Mouse (Mus musculus): Measurements from ENCODE around the gene Obox8. TPM values are rescaled to one million over a fixed set of nuclear protein-coding genes. Genes with fewer than 3 reads are reported as not detected.

Obox8 gene
- polyA plus RNA-seq (2017; shearing (Covaris generic)) = not detected

GRCm38 (mm10) chr7:14333457-14333856 is at the start of gene Obox8:
Gene Obox8 (minus strand): TSS chr7:14333557.

Other genes with a start within 250 kb of the Obox8 start
- not detected for gene Sult2a3, start 210.5 kb downstream of the Obox8 start, polyA plus RNA-seq (2017; shearing (Covaris generic))
- not detected for gene Sult2a6, start 78.7 kb downstream of the Obox8 start, polyA plus RNA-seq (2017; shearing (Covaris generic))
- not detected for gene Sult2a8, start 113.2 kb upstream of the Obox8 start, polyA plus RNA-seq (2017; shearing (Covaris generic))
- gene Sult2a7, start 160.7 kb upstream of the Obox8 start, polyA plus RNA-seq (2017; shearing (Covaris generic)) = not detected
- gene Vmn1r90, start 229.9 kb upstream of the Obox8 start, polyA plus RNA-seq (2017; shearing (Covaris generic)) = not detected

Data from naive thymus-derived CD4-positive, alpha-beta T cell, adult 5 months (primary cell).